Mouse (Mus musculus) neural tube, embryonic 12.5 days (tissue): ENCODE data around the gene Hdac4. TPM values are rescaled to one million over a fixed set of nuclear protein-coding genes. Genes with fewer than 3 reads are reported as not detected.

Source experiments
- ATAC-seq: fragments of 200-750 bp; cut with Nextera tagmentation; 2 replicates; pipeline ENCODE4 v1.8.0; 2017; ENCODE audit warnings: low read depth, mild to moderate bottlenecking, moderate TSS enrichment, moderate library complexity; ENCODE audit not compliant: low FRiP score
- H3K27ac ChIP-seq: fragments of 300-500 bp; sonication (generic); 2 replicates; pipeline ENCODE4 v1.5.1; 2016
- H3K27me3 ChIP-seq: fragments of 300-500 bp; sonication (generic); replicated peaks from 2 replicates; pipeline ENCODE4 v1.6.1; 2016; ENCODE audit warnings: mild to moderate bottlenecking
- H3K36me3 ChIP-seq: fragments of 300-500 bp; sonication (generic); 2 replicates; pipeline ENCODE4 v1.6.1; 2016; ENCODE audit warnings: mild to moderate bottlenecking
- H3K4me1 ChIP-seq: fragments of 300-500 bp; sonication (generic); 2 replicates; pipeline ENCODE4 v1.6.1; 2016
- H3K4me2 ChIP-seq: fragments of 300-500 bp; sonication (generic); replicated peaks from 2 replicates; pipeline ENCODE4 v1.6.1; 2016; ENCODE audit warnings: mild to moderate bottlenecking
- H3K4me3 ChIP-seq: fragments of 300-500 bp; sonication (generic); 2 replicates; pipeline ENCODE4 v1.5.1; 2016
- H3K9ac ChIP-seq: fragments of 300-500 bp; sonication (generic); 2 replicates; pipeline ENCODE4 v1.6.1; 2016; ENCODE audit warnings: mild to moderate bottlenecking
- H3K9me3 ChIP-seq: fragments of 300-500 bp; sonication (generic); 2 replicates; pipeline ENCODE4 v1.6.1; 2016; ENCODE audit warnings: mild to moderate bottlenecking
- WGBS: fragments of 180-500 bp; shearing (Covaris S2); methylation state at CpG from one replicate; pipeline ENCODE4 v1.1.7; 2016; 5-methylcytosine and 5-hydroxymethylcytosine counted together
- polyA plus RNA-seq: library from polyadenylated mRNA; unstranded; fragments of >200 nt; fragmentation: Nextera tagmentation; extraction: Ambion mirVana; gene quantifications from 2 replicates; pipeline ENCODE4 v1.2.1, GENCODE M21; 2016

Gene Hdac4
- polyA plus RNA-seq, 1 experiment from 2014 or later, result 26.6 TPM

- ATAC-seq, result no peak
- Histone ChIP-seq H3K9ac (no peak overlapping the region), H3K4me3 (no peak overlapping the region), H3K27ac (no peak overlapping the region), H3K36me3 (no peaks in the 10 kb centered on the region), H3K9me3 (no peaks in the 10 kb centered on the region), H3K4me1 (peaks cover 16% of the 10 kb centered on the region), H3K27me3 (no peaks in the 10 kb centered on the region), H3K4me2 (no peak overlapping the region)
- 92% methylated on average over 2 of the region's 2 CpGs for WGBS
These were observed 110.8 kb downstream of the Hdac4 start for GRCm38 (mm10) chr1:92084738-92085137.

- Histone ChIP-seq H3K9me3 (no peaks in the 10 kb centered on the region), H3K27ac (no peak overlapping the region), H3K9ac (no peak overlapping the region), H3K4me3 (no peak overlapping the region), H3K36me3 (no peaks in the 10 kb centered on the region), H3K4me1 (peaks cover 16% of the 10 kb centered on the region), H3K27me3 (no peaks in the 10 kb centered on the region), H3K4me2 (no peak overlapping the region)
- WGBS, result 53% methylated on average over 3 of the region's 3 CpGs
- ATAC-seq, result no peak
These were observed 111.5 kb downstream of the Hdac4 start for GRCm38 (mm10) chr1:92084004-92084403.

- ATAC-seq, result no peak
- Histone ChIP-seq H3K36me3 (no peaks in the 10 kb centered on the region), H3K4me3 (no peak overlapping the region), H3K27me3 (no peaks in the 10 kb centered on the region), H3K9me3 (no peaks in the 10 kb centered on the region), H3K4me2 (no peak overlapping the region), H3K27ac (no peak overlapping the region), H3K4me1 (peaks cover 16% of the 10 kb centered on the region), H3K9ac (no peak overlapping the region)
- WGBS, result 77% methylated on average over 6 of the region's 6 CpGs
These were observed 112.5 kb downstream of the Hdac4 start for GRCm38 (mm10) chr1:92082837-92083541.

- H3K9ac ChIP-seq, result no peak overlapping the region
- H3K4me1 ChIP-seq, result peaks cover 16% of the 10 kb centered on the region
- no peak overlapping the region for H3K27ac ChIP-seq
- no peak overlapping the region for H3K4me3 ChIP-seq
- 92% methylated on average over 10 of the region's 10 CpGs for WGBS
- ATAC-seq, result no peak
- no peak overlapping the region for H3K4me2 ChIP-seq
- no peaks in the 10 kb centered on the region for H3K9me3 ChIP-seq
- H3K36me3 ChIP-seq, result no peaks in the 10 kb centered on the region
- no peaks in the 10 kb centered on the region for H3K27me3 ChIP-seq
These were observed 113.2 kb downstream of the Hdac4 start for GRCm38 (mm10) chr1:92082156-92082836.

GRCm38 (mm10) chr1:92079982-92080537 lies 115.4 kb downstream of the Hdac4 start:
- no peak for ATAC-seq
- 86% methylated on average over 11 of the region's 11 CpGs for WGBS

GRCm38 (mm10) chr1:92075312-92075711 lies 120.2 kb downstream of the Hdac4 start:
- ATAC-seq, result no peak
- no peak overlapping the region for H3K4me3 ChIP-seq
- no peak overlapping the region for H3K9ac ChIP-seq
- H3K4me2 ChIP-seq, result no peak overlapping the region
- 85% methylated on average over 6 of the region's 6 CpGs for WGBS
- no peaks in the 10 kb centered on the region for H3K36me3 ChIP-seq
- H3K27me3 ChIP-seq, result no peaks in the 10 kb centered on the region
- H3K4me1 ChIP-seq, result no peaks in the 10 kb centered on the region
- no peak overlapping the region for H3K27ac ChIP-seq
- no peaks in the 10 kb centered on the region for H3K9me3 ChIP-seq

More at GRCm38 (mm10) chr1:92079982-92080537, 115.4 kb downstream of the Hdac4 start:
- Histone ChIP-seq H3K27me3 (no peaks in the 10 kb centered on the region), H3K4me3 (no peak overlapping the region), H3K27ac (no peak overlapping the region), H3K9ac (no peak overlapping the region), H3K4me2 (no peak overlapping the region), H3K4me1 (peaks cover 7% of the 10 kb centered on the region; the same call in 1 of the 2 replicates), H3K9me3 (no peaks in the 10 kb centered on the region), H3K36me3 (no peaks in the 10 kb centered on the region)

- Histone ChIP-seq H3K4me1 (no peaks in the 10 kb centered on the region), H3K27ac (no peak overlapping the region), H3K4me2 (no peak overlapping the region), H3K4me3 (no peak overlapping the region), H3K9ac (no peak overlapping the region), H3K27me3 (no peaks in the 10 kb centered on the region), H3K9me3 (no peaks in the 10 kb centered on the region), H3K36me3 (no peaks in the 10 kb centered on the region)
- ATAC-seq, result no peak
- WGBS, result 95% methylated on average over 3 of the region's 3 CpGs
These were observed 120.8 kb downstream of the Hdac4 start for GRCm38 (mm10) chr1:92074655-92075054.

- Histone ChIP-seq H3K9me3 (no peaks in the 10 kb centered on the region), H3K9ac (no peak overlapping the region), H3K27ac (no peak overlapping the region), H3K4me2 (no peak overlapping the region), H3K4me1 (no peaks in the 10 kb centered on the region), H3K36me3 (no peaks in the 10 kb centered on the region), H3K4me3 (no peak overlapping the region), H3K27me3 (no peaks in the 10 kb centered on the region)
- WGBS, result 7% methylated on average over 2 of the region's 2 CpGs
- peak; percentile 56; the same call in 1 of the 2 replicates for ATAC-seq
These were observed 125.4 kb downstream of the Hdac4 start for GRCm38 (mm10) chr1:92069932-92070677.

GRCm38 (mm10) chr1:92069464-92069863 lies 126.0 kb downstream of the Hdac4 start:
- 91% methylated on average over 7 of the region's 7 CpGs for WGBS
- ATAC-seq, result no peak
- no peak overlapping the region for H3K27ac ChIP-seq

GRCm38 (mm10) chr1:92064307-92064706 lies 131.2 kb downstream of the Hdac4 start:
- Histone ChIP-seq H3K4me3 (no peak overlapping the region), H3K9me3 (no peaks in the 10 kb centered on the region), H3K36me3 (no peaks in the 10 kb centered on the region), H3K4me2 (no peak overlapping the region), H3K27me3 (no peaks in the 10 kb centered on the region), H3K4me1 (peaks cover 29% of the 10 kb centered on the region), H3K27ac (no peak overlapping the region), H3K9ac (no peak overlapping the region)
- 89% methylated on average over 5 of the region's 5 CpGs for WGBS
- ATAC-seq, result no peak

More at GRCm38 (mm10) chr1:92069464-92069863, 126.0 kb downstream of the Hdac4 start:
- H3K9ac ChIP-seq, result no peak overlapping the region
- H3K4me2 ChIP-seq, result no peak overlapping the region
- no peaks in the 10 kb centered on the region for H3K27me3 ChIP-seq
- no peaks in the 10 kb centered on the region for H3K9me3 ChIP-seq
- no peaks in the 10 kb centered on the region for H3K4me1 ChIP-seq
- H3K36me3 ChIP-seq, result no peaks in the 10 kb centered on the region
- no peak overlapping the region for H3K4me3 ChIP-seq

- H3K9ac ChIP-seq, result no peak overlapping the region
- H3K36me3 ChIP-seq, result no peaks in the 10 kb centered on the region
- no peaks in the 10 kb centered on the region for H3K27me3 ChIP-seq
- H3K27ac ChIP-seq, result no peak overlapping the region
- WGBS, result 87% methylated on average over 3 of the region's 3 CpGs
- no peak for ATAC-seq
- H3K4me2 ChIP-seq, result no peak overlapping the region
- no peaks in the 10 kb centered on the region for H3K9me3 ChIP-seq
- H3K4me1 ChIP-seq, result peaks cover 29% of the 10 kb centered on the region
- H3K4me3 ChIP-seq, result no peak overlapping the region
These were observed 132.2 kb downstream of the Hdac4 start for GRCm38 (mm10) chr1:92063271-92063670.
